Comparison of ENCODE assay signal across 12 mouse cellular contexts in the genomic region with DNA sequence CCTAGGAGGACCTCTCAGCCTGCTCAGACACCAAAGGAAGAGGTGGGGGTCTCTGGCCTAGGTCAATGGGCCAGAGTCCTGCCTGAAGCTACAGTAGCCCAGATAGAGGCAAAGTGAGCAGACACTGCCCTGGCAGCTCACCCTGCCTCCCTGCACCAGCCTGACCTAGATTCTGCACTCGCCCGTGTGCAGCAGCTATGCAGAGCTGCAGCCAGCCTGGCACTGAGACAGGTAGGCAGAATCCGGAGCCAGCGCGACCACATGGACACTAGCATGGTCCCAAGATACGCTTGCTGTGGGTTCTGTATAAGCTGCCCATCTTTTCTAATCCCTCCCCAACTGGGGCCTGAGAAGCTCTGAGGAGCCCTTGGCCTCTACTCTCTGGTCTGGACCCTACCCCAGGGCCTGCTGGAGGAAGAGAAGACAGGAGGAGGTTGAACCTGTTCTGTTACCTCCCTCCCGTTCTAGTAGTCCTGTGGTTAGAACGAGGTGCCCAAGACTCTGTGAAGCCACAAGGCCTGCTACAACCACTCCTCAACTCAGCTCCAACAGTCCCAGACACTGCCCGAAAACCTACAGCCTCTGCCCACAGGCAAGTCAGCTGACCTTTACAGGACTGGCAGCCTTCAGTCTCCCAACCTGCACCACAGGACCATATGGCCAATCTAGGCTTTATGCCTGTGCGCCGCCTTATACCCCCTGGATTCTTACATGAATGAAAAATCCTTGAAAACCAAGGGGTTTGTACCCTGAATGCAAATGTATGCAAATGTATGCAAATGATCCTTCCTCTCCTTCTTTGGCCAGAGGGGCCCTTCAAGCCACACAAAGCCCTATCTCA. TPM values are rescaled to one million over a fixed set of nuclear protein-coding genes. Genes with fewer than 3 reads are reported as not detected.
DNase-seq lines count a peak whose midpoint lies in the region; ATAC-seq and TF ChIP-seq lines count a peak whose summit lies in the region.
"Had no signal": no experiment of that assay in that cellular context is flagged by ENCODE, and none has a peak within 500 bp of the region (broad histone marks: within the 10 kb centered on the region; RNA-seq: fewer than 3 reads in every experiment).

No protein-coding gene starts in this region.

- peak; percentile 89 for DNase-seq in cerebellum, adult 11-12 months
- peak; percentile 91 for DNase-seq in cerebellum, adult 9-11 months
- no peak for DNase-seq in forebrain, postnatal 0 days
- no peak for DNase-seq in heart, postnatal 25 days (ENCODE audit: low spot score)
- no peak for DNase-seq in urinary bladder, postnatal 25 days (ENCODE audit: low spot score)
- no peak for DNase-seq in embryo, embryonic 11 days
- DNase-seq: adrenal gland, postnatal 36 days; kidney, adult 11 months; liver, postnatal 0 days had no signal

- TF ChIP-seq CTCF in forebrain, postnatal 0 days (IDR thresholded peaks at IDR 0.05; ENCODE audit: low read depth), result no peak

- no peak overlapping the region for H3K9ac ChIP-seq in forebrain, postnatal 0 days
- no peak overlapping the region for H3K9ac ChIP-seq in midbrain, embryonic 13.5 days (replicated peaks)
- no peak overlapping the region for H3K9ac ChIP-seq in intestine, embryonic 15.5 days
- H3K9ac ChIP-seq: liver, postnatal 0 days had no signal

- no peaks in the 10 kb centered on the region for H3K9me3 ChIP-seq in forebrain, postnatal 0 days (ENCODE audit: low read length)
- no peaks in the 10 kb centered on the region for H3K9me3 ChIP-seq in midbrain, embryonic 13.5 days
- no peaks in the 10 kb centered on the region for H3K9me3 ChIP-seq in intestine, embryonic 15.5 days

- H3K36me3 ChIP-seq in forebrain, postnatal 0 days (ENCODE audit: insufficient read depth), result no peaks in the 10 kb centered on the region
- no peaks in the 10 kb centered on the region for H3K36me3 ChIP-seq in midbrain, embryonic 13.5 days
- H3K36me3 ChIP-seq in intestine, embryonic 15.5 days, result no peaks in the 10 kb centered on the region

- no peak overlapping the region for H3K4me2 ChIP-seq in forebrain, postnatal 0 days (ENCODE audit: low read depth)
- H3K4me2 ChIP-seq in midbrain, embryonic 13.5 days (replicated peaks), result no peak overlapping the region
- no peak overlapping the region for H3K4me2 ChIP-seq in intestine, embryonic 15.5 days (replicated peaks)

- ATAC-seq in forebrain, postnatal 0 days, result 0 out of 2 replicates have a peak, but pooled peaks have one; percentile 21
- ATAC-seq in midbrain, embryonic 13.5 days, result peak; percentile 59
- no peak for ATAC-seq in intestine, embryonic 15.5 days
- ATAC-seq: liver, postnatal 0 days had no signal

- no peaks in the 10 kb centered on the region; the same call in 1 of the 2 replicates for H3K4me1 ChIP-seq in forebrain, postnatal 0 days (ENCODE audit: insufficient read depth)
- H3K4me1 ChIP-seq in midbrain, embryonic 13.5 days (replicated peaks), result peaks cover 49% of the 10 kb centered on the region
- H3K4me1 ChIP-seq in intestine, embryonic 15.5 days (replicated peaks), result peaks cover 5% of the 10 kb centered on the region

- intact Hi-C loops in heart, postnatal 25 days (cut with DNase I), result no loop called here

- H3K27ac ChIP-seq in forebrain, postnatal 0 days (ENCODE audit: low read depth, low read length), result no peak overlapping the region
- peak overlapping the region; percentile 57 for H3K27ac ChIP-seq in midbrain, embryonic 13.5 days
- H3K27ac ChIP-seq in intestine, embryonic 15.5 days, result no peak overlapping the region

- no peak overlapping the region for H3K4me3 ChIP-seq in forebrain, postnatal 0 days (ENCODE audit: low read depth, low read length)
- H3K4me3 ChIP-seq in midbrain, embryonic 13.5 days (replicated peaks), result no peak overlapping the region
- no peak overlapping the region for H3K4me3 ChIP-seq in intestine, embryonic 15.5 days (replicated peaks)
- H3K4me3 ChIP-seq: erythroblast, embryonic 14.5 days had no signal

- WGBS in forebrain, postnatal 0 days, result 47% methylated on average over 11 of the region's 11 CpGs
- 74% methylated on average over 11 of the region's 11 CpGs for WGBS in midbrain, embryonic 13.5 days
- 86% methylated on average over 11 of the region's 11 CpGs for WGBS in intestine, embryonic 15.5 days

- H3K27me3 ChIP-seq in forebrain, postnatal 0 days (ENCODE audit: insufficient read depth, low read length), result no peaks in the 10 kb centered on the region
- H3K27me3 ChIP-seq in midbrain, embryonic 13.5 days, result 0 out of 2 replicates have a peak, but pooled peaks cover 5% of the 10 kb centered on the region
- no peaks in the 10 kb centered on the region for H3K27me3 ChIP-seq in intestine, embryonic 15.5 days (replicated peaks)

RNA-seq across cellular contexts. Expression of gene Plch2, which starts 32.2 kb away (rescaled TPM):
- total RNA-seq in forebrain, postnatal 0 days (2014; rRNA removed), result 32.1 and 42.1 TPM in 2 replicates
- polyA plus RNA-seq in forebrain, postnatal 0 days (2015; fragmentation: Nextera tagmentation; extraction: Ambion mirVana), result 11.7 and 17.4 TPM in 2 replicates
- polyA plus RNA-seq in midbrain, embryonic 13.5 days (2015; fragmentation: Nextera tagmentation; extraction: Ambion mirVana), result 7.7 and 9.0 TPM in 2 replicates
- under 1 TPM in 1 of 2 experiments, not detected in 1; 0.08 TPM for total RNA-seq in heart, postnatal 25 days (2021)
- 19.9 and 21.2 TPM in 2 replicates for polyA plus RNA-seq in intestine, embryonic 15.5 days (2015; fragmentation: Nextera tagmentation; extraction: Ambion mirVana)
- polyA plus RNA-seq: erythroblast, embryonic 14.5 days; liver, postnatal 0 days had no signal

RNA-seq across cellular contexts. Expression of gene Pex10, which starts 42.4 kb away (rescaled TPM):
- total RNA-seq in forebrain, postnatal 0 days (2014; rRNA removed), result 16.9 and 18.5 TPM in 2 replicates
- polyA plus RNA-seq in forebrain, postnatal 0 days (2015; fragmentation: Nextera tagmentation; extraction: Ambion mirVana), result 14.0 and 14.1 TPM in 2 replicates
- 19.6 and 21.8 TPM in 2 replicates for polyA plus RNA-seq in midbrain, embryonic 13.5 days (2015; fragmentation: Nextera tagmentation; extraction: Ambion mirVana)
- 10 to 100 TPM; 23.9 to 25.7 TPM for total RNA-seq in heart, postnatal 25 days (2021)
- polyA plus RNA-seq in intestine, embryonic 15.5 days (2015; fragmentation: Nextera tagmentation; extraction: Ambion mirVana), result 23.3 and 26.0 TPM in 2 replicates

Comparison
In these comparisons a context has a peak if more than half of its experiments do, and no peak if none do; other contexts are left out.
1. DNase-seq: peak in cerebellum, adult 11-12 months (single experiment) and cerebellum, adult 9-11 months (single experiment); none in forebrain, postnatal 0 days (single experiment), heart, postnatal 25 days (single experiment), urinary bladder, postnatal 25 days (single experiment) and embryo, embryonic 11 days (single experiment).